Mouse (Mus musculus) T-helper 1 cell (primary cell): ENCODE measurements around the gene Gm5244.

Experiments
- in situ Hi-C: fragments of 300-600 bp; cut with MboI, MseI; formaldehyde crosslinking; loops from one replicate; pipeline ENCODE4 v1.15.1; 2025; ENCODE audit warnings: high pct_unique_total_duplicates

Gene Gm5244

DNA sequence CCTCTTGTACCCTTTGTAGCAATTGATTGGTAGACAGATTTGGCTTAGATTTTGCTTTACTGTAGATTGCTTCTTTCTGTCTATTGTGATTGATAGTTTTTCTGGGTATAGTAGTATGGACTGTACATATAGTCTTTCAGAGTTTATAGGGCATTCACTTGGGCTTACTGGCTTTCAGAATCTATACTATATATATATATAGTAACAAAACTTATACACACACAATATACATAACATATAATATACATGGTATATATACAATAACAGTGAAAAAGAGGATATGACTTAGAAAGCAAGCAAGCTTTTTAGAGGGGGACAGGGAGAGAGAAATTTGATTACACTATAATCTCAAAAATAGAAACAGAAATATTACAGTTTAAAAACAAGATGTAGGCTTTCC is at the start of gene Gm5244:
Gm5244 (plus strand) TSS at position 301 of the 400 bp plus-strand sequence.
- in situ Hi-C loops = no loop called here

GRCm38 (mm10) chr19:12797071-12797470 is 49.4 kb upstream of the Gm5244 start:
- in situ Hi-C loops = no loop called here

DNA sequence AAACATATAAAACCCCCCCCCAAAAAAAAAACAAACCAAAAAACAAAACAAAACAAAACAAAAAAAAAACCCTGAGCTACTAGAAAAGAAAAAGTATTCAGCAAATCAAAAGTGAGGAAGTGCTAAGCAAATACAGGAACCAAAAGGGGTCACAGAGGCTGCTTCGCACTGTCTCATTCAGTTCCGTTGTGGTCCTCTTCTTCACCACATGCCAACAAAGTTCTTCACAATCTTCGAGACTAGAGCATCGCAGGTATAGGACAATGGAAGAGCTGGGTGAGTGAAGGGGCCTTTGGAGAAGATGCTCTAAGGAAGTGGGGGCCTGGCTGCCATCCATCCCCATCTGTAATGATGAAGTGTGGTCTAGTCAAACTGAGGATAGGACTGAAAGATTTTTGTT is 48.1 kb upstream of the Gm5244 start:
- in situ Hi-C loops = no loop called here

- in situ Hi-C loops = no loop called here
Measured at GRCm38 (mm10) chr19:12799081-12799480, 47.4 kb upstream of the Gm5244 start.

DNA sequence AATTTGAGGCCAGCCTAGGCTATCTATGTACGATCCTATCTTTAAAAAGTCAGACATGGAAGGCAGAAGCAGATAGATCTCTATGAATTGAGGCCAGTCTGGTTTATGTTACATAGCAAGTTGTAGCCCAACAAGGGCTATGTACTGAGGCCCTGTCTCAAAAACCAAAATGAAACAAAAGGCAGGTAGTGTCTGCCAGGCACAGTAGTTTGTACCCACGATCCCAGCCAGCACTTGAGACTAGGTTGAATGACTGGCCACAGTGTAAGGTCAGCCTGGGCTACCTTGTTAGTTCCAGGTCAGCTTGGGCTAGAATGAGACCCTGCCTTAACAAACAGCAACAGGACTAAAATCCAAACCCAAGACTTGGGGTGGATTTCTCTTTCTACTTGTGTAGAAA is 45.9 kb upstream of the Gm5244 start:
- in situ Hi-C loops = loop anchor here (10.0 to 25.0 kb wide), 2 partner anchors 216 to 788 kb away; no protein-coding TSS in a partner anchor

DNA sequence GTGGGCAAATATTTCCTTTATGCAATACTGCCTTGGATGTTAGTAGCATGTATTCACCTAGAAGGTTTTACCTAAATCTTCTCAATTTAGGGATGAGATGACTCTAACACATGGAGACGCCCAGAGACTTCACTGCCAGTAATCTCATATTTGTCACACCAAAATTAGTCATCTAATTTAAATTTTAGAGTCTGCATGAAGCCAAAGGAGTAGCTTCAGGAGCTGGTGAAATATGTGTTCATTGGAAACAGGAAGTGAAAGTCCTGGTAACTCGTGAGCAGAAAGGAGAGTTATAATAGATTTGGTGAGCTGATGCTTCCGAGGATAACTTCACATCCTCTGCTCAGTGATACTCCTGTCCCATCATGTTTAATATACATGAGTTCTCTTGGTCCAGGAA is 45.4 kb upstream of the Gm5244 start:
- in situ Hi-C loops = loop anchor here (10.0 to 25.0 kb wide), 2 partner anchors 216 to 789 kb away; no protein-coding TSS in a partner anchor

GRCm38 (mm10) chr19:12802830-12803229 is 43.7 kb upstream of the Gm5244 start:
- in situ Hi-C loops = loop anchor here (10.0 to 25.0 kb wide), 2 partner anchors 218 to 791 kb away; no protein-coding TSS in a partner anchor

DNA sequence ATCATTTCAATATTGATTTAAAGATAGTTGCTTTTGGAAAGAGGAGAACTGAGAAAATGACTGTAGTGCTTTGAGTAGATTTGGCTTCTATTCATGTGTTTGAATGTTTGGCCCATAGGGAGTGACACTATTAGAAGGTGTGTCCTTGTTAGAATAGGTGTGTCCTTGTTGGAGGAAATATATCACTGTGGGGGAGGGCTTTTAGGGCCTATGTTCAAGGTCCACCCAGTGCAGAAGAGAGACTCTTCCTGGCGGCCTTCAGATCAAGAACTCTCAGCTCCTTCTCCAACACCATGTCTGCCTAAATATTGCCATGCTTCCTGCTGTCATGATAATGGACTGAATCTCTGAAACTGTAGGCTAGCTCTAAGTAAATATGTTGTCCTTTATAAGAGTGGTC is 42.2 kb upstream of the Gm5244 start:
- in situ Hi-C loops = loop anchor here (10.0 to 25.0 kb wide), 2 partner anchors 219 to 792 kb away; no protein-coding TSS in a partner anchor

DNA sequence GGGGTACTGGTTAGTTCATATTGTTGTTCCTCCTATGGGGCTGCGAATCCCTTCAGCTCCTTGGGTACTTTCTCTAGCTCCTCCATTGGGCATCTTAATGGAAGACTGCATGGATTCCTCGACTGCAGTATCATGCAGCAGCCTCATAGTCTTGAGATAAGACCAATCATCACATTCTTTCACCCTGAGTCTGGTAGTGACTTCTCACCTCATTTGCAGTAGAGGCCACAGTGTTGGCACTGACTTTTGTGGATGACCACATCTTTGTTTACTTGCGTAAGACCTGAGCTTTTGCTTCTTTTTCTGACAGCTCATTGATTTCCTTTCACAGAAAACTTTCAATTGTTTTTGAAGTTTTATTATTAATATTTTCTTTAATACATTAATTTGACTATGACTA is 40.8 kb upstream of the Gm5244 start:
- in situ Hi-C loops = loop anchor here (10.0 to 25.0 kb wide), 2 partner anchors 221 to 793 kb away; no protein-coding TSS in a partner anchor

DNA sequence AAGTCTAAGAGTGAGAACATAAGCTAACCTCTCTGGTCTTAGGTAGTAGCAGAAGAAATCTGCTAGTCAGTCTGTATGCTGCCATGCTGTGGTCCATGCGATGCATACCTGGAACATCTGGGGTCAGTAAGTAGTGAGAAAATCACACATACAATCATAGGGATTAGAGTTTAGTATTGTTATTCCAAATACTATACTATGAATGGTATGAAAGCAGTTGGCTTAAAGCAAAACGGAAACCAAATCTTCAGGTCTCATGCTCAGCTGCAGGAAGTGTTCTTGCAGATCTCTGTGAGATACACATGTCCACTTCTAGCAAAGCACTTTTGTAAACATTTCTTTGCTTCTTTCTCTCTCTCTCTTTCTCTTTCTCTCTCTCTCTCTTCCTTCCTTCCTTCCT is 40.3 kb upstream of the Gm5244 start:
- in situ Hi-C loops = loop anchor here (10.0 to 25.0 kb wide), 2 partner anchors 221 to 794 kb away; no protein-coding TSS in a partner anchor

DNA sequence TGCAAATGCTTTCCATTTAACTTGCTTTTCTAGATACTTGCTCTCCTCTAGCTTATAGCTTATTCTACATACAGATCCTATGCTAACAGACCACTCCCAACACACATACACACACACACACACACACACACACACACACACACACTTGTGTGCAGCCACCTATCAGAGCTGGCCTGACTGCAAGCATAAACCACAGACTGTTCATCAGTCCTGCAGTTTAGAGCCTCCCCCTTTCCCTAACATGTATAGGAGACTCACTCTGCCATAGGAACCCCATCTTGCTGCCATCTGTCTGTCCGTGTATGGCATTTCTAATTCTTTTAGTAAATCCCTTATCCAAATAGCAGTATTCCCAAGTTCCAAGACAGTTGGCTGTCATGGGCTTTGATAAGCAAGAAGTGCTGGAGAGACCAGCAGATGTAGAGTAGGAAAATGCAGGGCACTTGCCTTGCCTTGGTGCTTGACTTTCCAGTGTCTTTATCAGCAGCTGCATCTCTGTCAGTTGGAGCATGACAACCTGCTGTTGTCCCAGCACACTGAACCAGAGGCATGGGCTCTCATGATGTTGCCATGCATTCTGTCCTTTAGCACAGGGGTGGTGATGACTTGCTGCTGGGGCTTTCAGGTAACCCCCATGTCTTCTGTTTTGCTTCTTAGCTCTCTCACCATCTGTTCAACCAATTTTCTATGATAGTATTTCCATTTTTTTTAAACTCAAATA is 33.7 kb upstream of the Gm5244 start:
- in situ Hi-C loops = loop anchor here (25.0 kb wide), 1 partner anchor 801 kb away; no protein-coding TSS in a partner anchor

- in situ Hi-C loops = loop anchor here (25.0 kb wide), 1 partner anchor 802 kb away; no protein-coding TSS in a partner anchor
Measured at GRCm38 (mm10) chr19:12813883-12814282, 32.6 kb upstream of the Gm5244 start.

DNA sequence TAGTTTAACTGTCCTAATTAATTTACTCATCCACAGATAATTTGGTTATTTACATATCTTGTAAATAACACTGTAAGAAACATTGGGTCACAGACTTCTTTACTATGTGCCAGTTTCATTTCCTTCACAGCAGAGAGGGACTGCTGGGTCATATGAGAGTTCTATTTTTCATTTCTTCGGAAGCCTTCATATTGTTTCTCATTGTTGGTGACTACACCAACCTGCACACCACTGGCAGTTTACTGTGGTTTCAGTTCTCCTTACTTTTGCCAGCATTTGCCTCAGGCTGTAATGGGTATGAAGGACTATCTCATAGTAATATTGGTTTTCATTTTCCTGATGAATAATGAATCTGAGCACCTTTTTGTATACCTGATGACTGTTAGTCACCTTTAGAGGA is 28.0 kb upstream of the Gm5244 start:
- in situ Hi-C loops = loop anchor here (5.0 to 25.0 kb wide), 2 partner anchors 301 to 806 kb away; no protein-coding TSS in a partner anchor

DNA sequence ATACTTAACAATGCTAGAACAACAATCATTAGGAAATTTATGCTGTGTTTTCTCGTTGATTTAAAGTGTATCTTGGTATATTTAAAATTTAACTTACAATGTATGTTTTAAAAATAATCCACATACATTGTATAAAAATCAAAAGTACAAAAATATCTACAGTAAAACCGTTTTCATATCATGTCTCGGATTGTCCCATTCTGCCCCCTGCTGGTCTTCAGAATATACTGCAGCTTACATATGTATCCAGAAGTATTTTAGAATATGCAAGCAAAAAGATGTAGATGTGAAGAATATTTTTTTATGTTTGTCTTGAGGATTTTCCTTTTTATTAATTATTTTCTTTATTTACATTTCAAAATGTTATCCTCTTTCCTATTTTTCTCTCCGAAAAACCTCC is 26.1 kb upstream of the Gm5244 start:
- in situ Hi-C loops = loop anchor here (10.0 to 25.0 kb wide), 2 partner anchors 206 to 808 kb away; no protein-coding TSS in a partner anchor

- in situ Hi-C loops = loop anchor here (10.0 to 25.0 kb wide), 2 partner anchors 210 to 812 kb away; no protein-coding TSS in a partner anchor
Measured at GRCm38 (mm10) chr19:12824549-12824948, 21.9 kb upstream of the Gm5244 start.

DNA sequence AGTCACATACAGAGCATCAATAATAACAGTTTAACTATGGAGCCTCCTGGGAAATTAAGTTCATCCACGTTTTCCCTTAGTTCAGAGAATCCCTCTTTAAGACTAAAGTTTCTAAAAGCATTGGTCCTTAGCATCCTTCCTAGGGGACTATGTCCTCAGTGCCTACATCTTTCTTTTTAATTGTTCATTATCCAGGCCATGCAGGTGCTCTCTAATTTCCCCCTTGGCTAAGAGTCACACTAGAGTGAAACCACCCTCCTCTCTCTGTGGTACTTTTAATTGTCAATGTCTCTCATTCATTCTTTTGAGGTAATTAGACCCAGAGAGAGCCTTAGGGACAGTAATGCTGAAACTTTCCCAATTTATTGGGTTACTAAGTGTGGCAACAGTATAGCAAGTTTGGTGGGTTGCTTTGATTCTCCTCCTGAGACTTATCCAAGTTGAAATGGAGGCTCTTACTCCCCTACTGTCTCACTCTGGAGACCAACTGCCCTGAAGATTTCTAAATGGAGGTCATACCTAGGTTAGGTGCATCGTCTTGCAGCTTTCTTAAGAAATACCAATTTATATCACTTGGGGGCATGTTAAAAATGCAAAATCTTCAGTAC is 15.6 kb upstream of the Gm5244 start:
- in situ Hi-C loops = no loop called here

DNA sequence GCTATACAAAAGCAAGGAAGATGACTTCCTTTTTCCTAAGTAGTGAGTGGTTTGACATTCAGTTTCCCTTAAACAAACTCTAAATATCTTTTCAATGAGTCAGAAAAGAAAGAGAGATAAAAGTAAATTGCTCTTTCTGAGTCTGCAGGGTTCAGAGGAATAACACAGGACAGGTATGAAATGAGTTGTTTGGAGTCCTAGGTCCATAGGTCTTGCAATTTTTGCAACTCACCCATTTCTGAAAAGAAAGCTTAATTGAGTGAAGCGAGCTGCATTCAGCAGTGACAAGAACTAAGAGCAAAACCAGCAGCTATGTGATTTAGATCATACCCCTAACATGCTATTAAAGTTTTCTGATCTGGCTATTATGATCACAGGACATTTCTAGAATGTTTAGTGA is 14.9 kb upstream of the Gm5244 start:
- in situ Hi-C loops = no loop called here

- in situ Hi-C loops = no loop called here
Measured at GRCm38 (mm10) chr19:12833625-12834024, 12.9 kb upstream of the Gm5244 start.

- in situ Hi-C loops = no loop called here
Measured at GRCm38 (mm10) chr19:12838507-12838906, 8.0 kb upstream of the Gm5244 start.

- in situ Hi-C loops = loop anchor here (25.0 kb wide), 1 partner anchor 620 kb away; the partner anchor contains the start of genes Olfr1432 and Olfr262
Measured at GRCm38 (mm10) chr19:12856983-12857382, 10.5 kb downstream of the Gm5244 start, which contains the start of gene Olfr1444. Gene Olfr1444, plus strand, starts transcription at chr19:12857283.

DNA sequence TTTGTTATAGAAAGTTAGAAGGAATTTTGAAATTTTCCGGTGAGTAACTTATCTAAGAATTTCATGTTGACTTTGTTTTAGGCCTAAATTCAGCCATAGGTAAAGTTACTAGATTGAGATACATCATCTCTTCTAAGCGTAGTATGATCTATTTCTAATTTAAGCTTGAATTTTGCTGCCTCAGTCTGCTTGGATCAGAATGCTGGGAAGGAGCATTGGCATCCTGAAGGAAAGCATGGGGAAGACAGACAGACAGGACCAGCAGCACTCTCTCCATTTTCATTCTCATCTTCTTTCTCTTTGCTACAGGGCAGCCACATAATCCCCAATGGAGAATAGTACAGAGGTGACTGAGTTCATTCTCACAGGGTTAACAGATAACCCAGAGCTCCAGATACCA is 37.1 kb downstream of the Gm5244 start, which contains the start of gene Olfr1445:
Olfr1445 (plus strand) TSS at position 301 of the 400 bp plus-strand sequence.
- in situ Hi-C loops = no loop called here

- in situ Hi-C loops = no loop called here
Measured at GRCm38 (mm10) chr19:12893424-12893823, 46.9 kb downstream of the Gm5244 start, which contains the start of gene Olfr1446. Gene Olfr1446, minus strand, starts transcription at chr19:12893524.
